Mouse (Mus musculus): ENCODE measurements around the gene Spg21. TPM values are rescaled to one million over a fixed set of nuclear protein-coding genes. Genes with fewer than 3 reads are reported as not detected.
A peak's percentile ranks its signal among the peaks of the same experiment; 100 is the strongest.

The Spg21 gene
- polyA plus RNA-seq, 1 experiment from 2014 or later: 133 TPM

- 69% methylated on average over 4 of the region's 4 CpGs for WGBS
- H3K4me2 ChIP-seq (replicated peaks): no peak overlapping the region
- H3K4me3 ChIP-seq: no peak overlapping the region
These were observed 25.5 kb upstream of the Spg21 start for GRCm38 (mm10) chr9:65435211-65435610.

GRCm38 (mm10) chr9:65435671-65436301, 25.0 kb upstream of the Spg21 start, which contains the start of gene Mtfmt:
Gene Mtfmt (plus strand): TSS chr9:65435782.
- under 1% methylated on average over 54 of the region's 54 CpGs for WGBS
- no peaks in the 10 kb centered on the region for H3K9me3 ChIP-seq
- H3K4me1 ChIP-seq: 0 out of 2 replicates have a peak, but pooled peaks cover 5% of the 10 kb centered on the region
- H3K27ac ChIP-seq: no peak within 1 kb of the TSS
- H3K4me2 ChIP-seq (replicated peaks): peak within 1 kb of the TSS; percentile 50
- H3K36me3 ChIP-seq: peaks cover 19% of the 10 kb centered on the region
- H3K4me3 ChIP-seq: peak within 1 kb of the TSS; percentile 74
- no peaks in the 10 kb centered on the region for H3K27me3 ChIP-seq
- peak within 1 kb of the TSS; percentile 79 for H3K9ac ChIP-seq
- peak; percentile 81; the same call in 1 of the 2 replicates for ATAC-seq (ENCODE audit: insufficient number of reproducible peaks, insufficient read depth, low FRiP score, low TSS enrichment)

More at GRCm38 (mm10) chr9:65435211-65435610, 25.5 kb upstream of the Spg21 start:
- Histone ChIP-seq H3K36me3 (peaks cover 13% of the 10 kb centered on the region), H3K27me3 (no peaks in the 10 kb centered on the region), H3K9me3 (no peaks in the 10 kb centered on the region), H3K9ac (no peak overlapping the region), H3K4me1 (0 out of 2 replicates have a peak, but pooled peaks cover 5% of the 10 kb centered on the region), H3K27ac (no peak overlapping the region)
- ATAC-seq (ENCODE audit: insufficient number of reproducible peaks, insufficient read depth, low FRiP score, low TSS enrichment): no peak

- H3K4me2 ChIP-seq (replicated peaks): no peak overlapping the region
- H3K27ac ChIP-seq: no peak overlapping the region
- peaks cover 60% of the 10 kb centered on the region for H3K36me3 ChIP-seq
- no peaks in the 10 kb centered on the region for H3K4me1 ChIP-seq
- H3K9ac ChIP-seq: no peak overlapping the region
- no peaks in the 10 kb centered on the region for H3K27me3 ChIP-seq
- WGBS: 93% methylated on average over 4 of the region's 4 CpGs
- no peak for ATAC-seq (ENCODE audit: insufficient number of reproducible peaks, insufficient read depth, low FRiP score, low TSS enrichment)
- H3K9me3 ChIP-seq: no peaks in the 10 kb centered on the region
- H3K4me3 ChIP-seq: no peak overlapping the region
These were observed 16.1 kb upstream of the Spg21 start for GRCm38 (mm10) chr9:65444692-65445091.

- no peak for ATAC-seq (ENCODE audit: insufficient number of reproducible peaks, insufficient read depth, low FRiP score, low TSS enrichment)
- Histone ChIP-seq H3K27me3 (no peaks in the 10 kb centered on the region), H3K36me3 (peaks cover 66% of the 10 kb centered on the region), H3K4me3 (no peak overlapping the region), H3K9me3 (no peaks in the 10 kb centered on the region), H3K4me1 (no peaks in the 10 kb centered on the region), H3K9ac (no peak overlapping the region), H3K27ac (no peak overlapping the region), H3K4me2 (replicated peaks) (no peak overlapping the region)
- WGBS: 90% methylated on average over 6 of the region's 6 CpGs
These were observed 12.8 kb upstream of the Spg21 start for GRCm38 (mm10) chr9:65447951-65448350.

GRCm38 (mm10) chr9:65458975-65459374, 1.8 kb upstream of the Spg21 start:
- ATAC-seq (ENCODE audit: insufficient number of reproducible peaks, insufficient read depth, low FRiP score, low TSS enrichment): no peak
- WGBS: 82% methylated on average over 2 of the region's 2 CpGs

GRCm38 (mm10) chr9:65460198-65460597, 549 bp upstream of the Spg21 start:
- ATAC-seq (ENCODE audit: insufficient number of reproducible peaks, insufficient read depth, low FRiP score, low TSS enrichment): no peak
- 62% methylated on average over 3 of the region's 3 CpGs for WGBS
- peak overlapping the region; percentile 67 for H3K4me2 ChIP-seq (replicated peaks)

More at GRCm38 (mm10) chr9:65458975-65459374, 1.8 kb upstream of the Spg21 start:
- Histone ChIP-seq H3K4me2 (replicated peaks) (no peak overlapping the region), H3K27me3 (no peaks in the 10 kb centered on the region), H3K4me3 (no peak overlapping the region), H3K27ac (no peak overlapping the region), H3K4me1 (peaks cover 14% of the 10 kb centered on the region), H3K9ac (no peak overlapping the region), H3K9me3 (no peaks in the 10 kb centered on the region), H3K36me3 (no peaks in the 10 kb centered on the region)

GRCm38 (mm10) chr9:65462544-65462943, 1.8 kb downstream of the Spg21 start:
- H3K4me2 ChIP-seq (replicated peaks): no peak overlapping the region; the same call in 1 of the 2 replicates
- no peak for ATAC-seq (ENCODE audit: insufficient number of reproducible peaks, insufficient read depth, low FRiP score, low TSS enrichment)

More at GRCm38 (mm10) chr9:65460198-65460597, 549 bp upstream of the Spg21 start:
- peaks cover 2% of the 10 kb centered on the region; the same call in 1 of the 2 replicates for H3K36me3 ChIP-seq
- no peak overlapping the region for H3K9ac ChIP-seq
- no peaks in the 10 kb centered on the region for H3K9me3 ChIP-seq
- peak overlapping the region; percentile 81 for H3K4me3 ChIP-seq
- H3K4me1 ChIP-seq: peaks cover 14% of the 10 kb centered on the region
- no peaks in the 10 kb centered on the region for H3K27me3 ChIP-seq
- peak overlapping the region; percentile 63; the same call in 1 of the 2 replicates for H3K27ac ChIP-seq

GRCm38 (mm10) chr9:65464161-65464560, 3.4 kb downstream of the Spg21 start:
- ATAC-seq (ENCODE audit: insufficient number of reproducible peaks, insufficient read depth, low FRiP score, low TSS enrichment): no peak
- WGBS: 89% methylated on average over 6 of the region's 6 CpGs
- Histone ChIP-seq H3K27ac (no peak overlapping the region), H3K27me3 (no peaks in the 10 kb centered on the region), H3K9me3 (no peaks in the 10 kb centered on the region), H3K9ac (no peak overlapping the region), H3K4me3 (no peak overlapping the region), H3K4me2 (replicated peaks) (no peak overlapping the region), H3K36me3 (peaks cover 15% of the 10 kb centered on the region), H3K4me1 (peaks cover 32% of the 10 kb centered on the region)

More at GRCm38 (mm10) chr9:65462544-65462943, 1.8 kb downstream of the Spg21 start:
- H3K4me1 ChIP-seq: peaks cover 20% of the 10 kb centered on the region
- WGBS: 65% methylated on average over 5 of the region's 5 CpGs
- H3K4me3 ChIP-seq: no peak overlapping the region
- no peaks in the 10 kb centered on the region for H3K9me3 ChIP-seq
- no peak overlapping the region for H3K9ac ChIP-seq
- H3K27ac ChIP-seq: no peak overlapping the region
- peaks cover 14% of the 10 kb centered on the region; the same call in 1 of the 2 replicates for H3K36me3 ChIP-seq
- no peaks in the 10 kb centered on the region for H3K27me3 ChIP-seq

GRCm38 (mm10) chr9:65465241-65465640, 4.5 kb downstream of the Spg21 start:
- Histone ChIP-seq H3K4me1 (peaks cover 31% of the 10 kb centered on the region), H3K36me3 (peaks cover 20% of the 10 kb centered on the region), H3K4me3 (no peak overlapping the region), H3K9me3 (no peaks in the 10 kb centered on the region), H3K27ac (no peak overlapping the region), H3K27me3 (no peaks in the 10 kb centered on the region), H3K4me2 (replicated peaks) (no peak overlapping the region), H3K9ac (no peak overlapping the region)
- 94% methylated on average over 2 of the region's 2 CpGs for WGBS
- ATAC-seq (ENCODE audit: insufficient number of reproducible peaks, insufficient read depth, low FRiP score, low TSS enrichment): no peak

GRCm38 (mm10) chr9:65467686-65468085, 6.9 kb downstream of the Spg21 start:
- Histone ChIP-seq H3K9ac (no peak overlapping the region), H3K27ac (no peak overlapping the region), H3K9me3 (no peaks in the 10 kb centered on the region), H3K27me3 (no peaks in the 10 kb centered on the region), H3K4me3 (no peak overlapping the region), H3K4me2 (replicated peaks) (no peak overlapping the region), H3K36me3 (peaks cover 22% of the 10 kb centered on the region), H3K4me1 (peaks cover 28% of the 10 kb centered on the region)
- 25% methylated on average over 11 of the region's 11 CpGs for WGBS
- ATAC-seq (ENCODE audit: insufficient number of reproducible peaks, insufficient read depth, low FRiP score, low TSS enrichment): no peak

GRCm38 (mm10) chr9:65472769-65473168, 12.0 kb downstream of the Spg21 start:
- no peaks in the 10 kb centered on the region for H3K9me3 ChIP-seq
- peaks cover 19% of the 10 kb centered on the region for H3K4me1 ChIP-seq
- H3K4me3 ChIP-seq: no peak overlapping the region
- H3K27me3 ChIP-seq: no peaks in the 10 kb centered on the region
- WGBS: 90% methylated on average over 4 of the region's 4 CpGs
- no peak for ATAC-seq (ENCODE audit: insufficient number of reproducible peaks, insufficient read depth, low FRiP score, low TSS enrichment)
- H3K9ac ChIP-seq: no peak overlapping the region
- no peak overlapping the region for H3K27ac ChIP-seq
- H3K4me2 ChIP-seq (replicated peaks): no peak overlapping the region
- H3K36me3 ChIP-seq: peaks cover 41% of the 10 kb centered on the region

GRCm38 (mm10) chr9:65479158-65479557, 18.4 kb downstream of the Spg21 start:
- H3K27me3 ChIP-seq: no peaks in the 10 kb centered on the region
- peaks cover 73% of the 10 kb centered on the region for H3K36me3 ChIP-seq
- WGBS: 86% methylated on average over 8 of the region's 8 CpGs
- no peak overlapping the region for H3K4me3 ChIP-seq
- no peaks in the 10 kb centered on the region for H3K4me1 ChIP-seq
- no peak overlapping the region for H3K4me2 ChIP-seq (replicated peaks)
- H3K27ac ChIP-seq: no peak overlapping the region
- no peak overlapping the region for H3K9ac ChIP-seq
- no peaks in the 10 kb centered on the region for H3K9me3 ChIP-seq
- no peak for ATAC-seq (ENCODE audit: insufficient number of reproducible peaks, insufficient read depth, low FRiP score, low TSS enrichment)
